Mouse (Mus musculus): ENCODE data around the gene Gm20518. TPM values are rescaled to one million over a fixed set of nuclear protein-coding genes. Genes with fewer than 3 reads are reported as not detected.

Gm20518 gene
- total RNA-seq, 2 experiments from 2014 or later = 2.4 to 2.7 TPM

DNA sequence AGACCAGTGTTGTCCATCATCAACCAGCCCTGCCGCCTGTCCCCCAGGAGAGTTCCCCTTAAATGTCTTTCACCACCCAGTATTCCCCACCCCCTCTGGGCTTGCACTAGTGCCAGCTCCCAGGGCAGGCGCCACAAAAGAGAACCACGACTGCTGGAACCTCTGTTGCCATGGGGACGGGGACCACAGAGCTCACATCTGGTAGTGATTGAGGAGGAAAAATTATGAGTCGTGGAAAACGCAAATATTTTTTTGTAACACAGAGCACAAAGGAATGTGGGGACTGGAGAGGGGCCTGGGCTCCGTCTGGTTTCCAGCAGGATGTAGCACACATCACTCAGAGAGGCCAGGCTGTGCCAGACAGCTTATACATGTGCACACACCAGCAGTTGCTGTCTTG is 81.8 kb downstream of the Gm20518 start:
- no peak for DNase-seq (ENCODE audit: extremely low spot score in 1 of 2, low spot score in 1 of 2)

DNA sequence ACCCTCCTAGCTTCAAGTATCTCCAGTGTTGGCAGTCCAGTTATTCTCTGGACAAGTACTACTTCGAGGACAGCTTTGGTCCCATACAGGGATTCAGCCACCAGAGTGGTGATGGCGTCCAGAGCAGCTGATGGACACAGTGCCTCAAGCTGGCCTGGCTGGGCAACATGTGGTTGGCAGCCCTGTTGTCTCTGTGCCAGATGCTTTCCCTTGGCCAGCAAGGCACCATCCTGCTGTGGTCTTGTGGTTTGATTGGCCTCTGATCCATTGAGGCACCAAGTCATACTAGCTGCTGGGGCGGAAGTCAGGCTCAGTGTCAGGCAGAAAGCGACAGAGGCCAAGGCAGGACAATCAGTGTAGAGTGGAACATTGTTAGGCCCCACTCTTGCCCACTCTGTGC is 82.3 kb downstream of the Gm20518 start:
- no peak for DNase-seq (ENCODE audit: extremely low spot score in 1 of 2, low spot score in 1 of 2)

DNA sequence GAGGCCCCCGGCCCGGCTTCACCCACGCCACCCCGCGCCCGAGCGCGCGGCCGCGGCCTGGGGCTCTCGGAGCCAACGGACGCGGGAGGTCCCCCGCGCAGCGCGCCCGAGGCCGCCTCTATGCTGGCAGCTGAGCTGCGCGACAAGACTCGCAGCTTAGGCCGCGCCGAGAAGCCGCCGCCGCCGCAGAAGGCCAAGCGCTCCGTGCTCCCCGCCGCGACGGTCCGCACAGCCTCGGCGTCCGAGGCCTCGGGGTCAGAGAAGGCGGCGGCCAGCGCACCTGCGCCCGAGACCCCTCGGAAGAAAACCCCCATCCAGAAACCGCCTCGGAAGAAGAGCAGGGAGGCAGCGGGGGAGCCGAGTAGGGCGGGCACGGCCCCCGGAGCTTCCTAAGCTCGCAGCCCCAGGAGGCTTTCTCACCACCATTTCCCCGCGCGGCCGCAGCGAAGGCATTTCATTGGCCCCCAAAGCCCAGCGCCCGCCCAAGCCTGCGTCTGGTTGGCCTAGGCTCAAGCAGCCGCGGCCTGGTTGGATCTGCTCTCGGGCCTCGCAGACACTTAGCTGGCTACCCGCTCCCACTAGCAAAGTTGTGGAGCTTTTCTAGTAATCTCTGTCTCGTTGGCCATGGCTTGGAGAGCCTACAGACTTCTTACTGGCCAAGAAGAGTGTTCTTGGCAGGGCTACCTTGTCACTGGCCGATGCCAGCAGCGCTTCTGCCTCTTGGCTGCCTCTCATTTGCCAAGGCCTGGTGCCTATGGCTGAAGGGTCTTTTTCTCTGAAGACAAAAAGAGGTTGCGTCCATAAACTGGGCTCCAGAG is 84.1 kb downstream of the Gm20518 start:
- peak; percentile 77 to 81 for DNase-seq (ENCODE audit: extremely low spot score in 1 of 2, low spot score in 1 of 2)

DNA sequence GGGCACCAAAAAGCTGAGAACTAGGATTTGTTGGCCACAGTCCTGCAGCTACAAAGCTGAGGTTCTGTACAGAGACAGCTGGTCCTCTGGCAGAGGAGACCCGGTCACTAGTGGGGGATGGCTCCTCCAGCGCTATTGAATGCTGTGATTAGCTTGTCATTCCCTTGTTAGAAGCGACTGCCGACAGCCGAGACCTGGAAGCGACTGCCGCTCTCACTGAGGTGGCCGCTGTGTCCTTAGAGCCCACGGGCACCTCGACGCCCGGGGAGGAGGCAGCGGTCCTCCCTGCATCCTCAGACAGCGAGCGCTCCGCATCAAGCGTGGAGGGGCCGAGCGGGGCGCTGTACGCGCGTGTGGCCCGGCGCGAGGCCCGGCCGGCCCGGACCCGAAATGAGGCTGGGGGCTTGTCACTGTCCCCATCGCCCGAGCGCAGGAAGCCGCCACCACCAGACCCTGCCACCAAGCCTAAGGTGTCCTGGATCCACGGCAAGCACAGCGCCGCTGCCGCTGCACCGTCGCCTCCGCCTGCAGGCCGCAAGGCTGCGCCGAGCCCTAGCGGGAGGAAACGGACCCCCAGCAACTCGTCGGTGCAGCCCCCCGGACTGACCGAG is 84.8 kb downstream of the Gm20518 start:
- no peak for DNase-seq (ENCODE audit: extremely low spot score in 1 of 2, low spot score in 1 of 2)

DNA sequence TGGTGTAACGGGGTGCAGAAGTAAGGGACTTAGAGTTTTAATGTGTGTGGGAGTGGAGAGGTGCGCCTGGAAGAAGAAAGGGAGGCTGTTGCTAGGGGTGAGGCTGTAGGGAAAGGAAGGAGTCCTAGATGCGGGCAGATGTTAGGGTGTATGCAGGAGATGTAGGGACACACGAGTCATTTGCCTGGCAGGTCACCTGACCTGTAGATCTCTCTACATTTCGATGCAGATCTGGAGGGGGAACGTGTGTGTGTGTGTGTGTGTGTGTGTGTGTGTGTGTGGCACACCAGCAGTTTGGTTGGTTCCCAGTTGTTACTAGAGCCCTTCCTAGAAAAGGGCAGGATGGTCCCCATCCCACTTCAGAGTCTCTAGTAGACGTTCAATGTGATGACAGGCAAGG is 86.5 kb downstream of the Gm20518 start:
- no peak for DNase-seq (ENCODE audit: extremely low spot score in 1 of 2, low spot score in 1 of 2)

DNA sequence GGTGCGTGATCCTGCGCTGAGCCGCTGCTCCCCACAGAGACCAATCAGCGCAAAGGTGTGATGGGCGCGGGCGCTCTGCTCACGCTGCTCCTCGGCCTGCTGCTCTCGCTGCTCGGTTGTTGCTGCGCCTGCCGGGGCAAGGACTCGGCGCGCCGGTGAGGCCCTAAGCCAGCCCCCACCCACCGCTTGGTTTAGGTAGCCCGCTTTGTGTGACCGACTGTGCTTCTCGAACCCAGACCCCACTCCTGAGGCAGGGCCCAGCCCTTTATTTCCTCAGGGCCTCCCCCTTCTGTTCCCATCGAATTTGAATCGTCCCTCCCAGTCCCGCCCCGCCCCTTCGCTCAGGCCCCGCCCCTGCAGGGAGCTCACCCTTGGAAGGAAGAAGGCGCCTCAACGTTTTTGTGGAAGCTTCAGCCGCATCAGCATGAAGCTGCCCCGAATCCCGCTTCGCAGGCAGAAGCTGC is 87.0 kb downstream of the Gm20518 start:
- no peak for DNase-seq (ENCODE audit: extremely low spot score in 1 of 2, low spot score in 1 of 2)

DNA sequence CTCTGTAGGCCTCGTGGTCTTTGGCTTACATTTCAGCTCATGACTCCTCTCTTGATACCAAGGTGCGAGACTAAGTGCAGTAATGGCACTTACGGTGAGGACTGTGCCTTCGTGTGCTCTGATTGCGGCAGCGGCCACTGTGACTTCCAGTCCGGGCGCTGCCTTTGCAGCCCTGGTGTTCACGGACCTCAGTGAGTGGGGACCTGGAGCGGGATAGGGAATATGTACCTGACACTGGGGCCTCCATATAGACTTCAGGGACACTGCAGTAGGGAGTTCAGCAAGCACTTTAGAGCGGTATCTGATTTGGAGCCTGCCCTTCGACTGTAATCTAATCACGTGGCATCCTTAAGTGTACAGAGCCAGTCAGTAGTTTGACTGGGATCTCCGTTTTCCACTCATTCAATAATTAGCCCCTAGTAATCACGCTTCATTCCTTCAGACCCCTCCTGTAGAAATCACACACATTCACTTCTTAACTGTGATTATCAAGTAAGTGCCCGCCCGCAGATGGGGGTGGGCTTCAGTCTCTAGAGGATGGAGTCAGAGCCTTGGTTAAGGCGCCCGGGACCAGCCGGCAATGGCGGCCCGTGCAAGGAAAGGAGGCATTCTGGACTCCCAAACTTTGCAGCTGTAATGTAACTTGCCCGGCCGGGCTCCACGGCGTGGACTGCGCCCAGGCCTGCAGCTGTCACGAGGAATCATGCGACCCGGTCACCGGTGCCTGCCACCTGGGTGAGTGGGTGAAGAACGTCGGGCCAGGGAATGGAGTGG is 87.6 kb downstream of the Gm20518 start:
- no peak for DNase-seq (ENCODE audit: extremely low spot score in 1 of 2, low spot score in 1 of 2)

DNA sequence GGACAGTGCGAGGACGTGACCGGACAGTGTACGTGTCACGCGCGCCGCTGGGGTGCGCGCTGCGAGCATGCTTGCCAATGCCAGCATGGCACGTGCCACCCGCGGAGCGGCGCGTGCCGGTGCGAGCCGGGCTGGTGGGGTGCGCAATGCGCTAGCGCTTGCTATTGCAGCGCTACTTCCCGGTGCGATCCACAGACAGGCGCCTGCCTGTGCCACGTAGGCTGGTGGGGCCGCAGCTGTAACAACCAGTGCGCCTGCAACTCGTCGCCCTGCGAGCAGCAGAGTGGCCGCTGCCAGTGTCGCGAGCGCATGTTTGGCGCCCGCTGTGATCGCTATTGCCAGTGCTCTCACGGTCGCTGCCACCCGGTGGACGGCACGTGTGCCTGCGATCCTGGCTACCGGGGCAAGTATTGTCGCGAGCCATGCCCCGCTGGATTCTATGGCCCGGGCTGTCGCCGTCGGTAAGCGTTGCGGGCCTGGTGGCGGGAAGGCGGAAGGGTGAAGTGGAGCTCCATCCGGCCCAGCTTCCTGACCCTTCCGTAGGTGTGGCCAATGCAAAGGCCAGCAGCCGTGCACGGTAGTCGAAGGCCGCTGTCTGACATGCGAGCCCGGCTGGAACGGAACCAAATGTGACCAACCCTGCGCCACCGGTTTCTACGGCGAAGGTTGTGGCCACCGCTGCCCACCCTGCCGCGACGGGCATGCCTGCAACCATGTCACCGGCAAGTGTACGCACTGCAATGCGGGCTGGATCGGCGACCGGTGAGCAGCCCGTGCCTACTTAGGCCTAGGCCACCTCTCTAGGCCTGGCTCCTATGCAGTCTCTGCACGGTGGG is 88.4 kb downstream of the Gm20518 start:
- peak in 1 of 2 experiments; percentile 42 for DNase-seq (ENCODE audit: extremely low spot score in 1 of 2, low spot score in 1 of 2)

DNA sequence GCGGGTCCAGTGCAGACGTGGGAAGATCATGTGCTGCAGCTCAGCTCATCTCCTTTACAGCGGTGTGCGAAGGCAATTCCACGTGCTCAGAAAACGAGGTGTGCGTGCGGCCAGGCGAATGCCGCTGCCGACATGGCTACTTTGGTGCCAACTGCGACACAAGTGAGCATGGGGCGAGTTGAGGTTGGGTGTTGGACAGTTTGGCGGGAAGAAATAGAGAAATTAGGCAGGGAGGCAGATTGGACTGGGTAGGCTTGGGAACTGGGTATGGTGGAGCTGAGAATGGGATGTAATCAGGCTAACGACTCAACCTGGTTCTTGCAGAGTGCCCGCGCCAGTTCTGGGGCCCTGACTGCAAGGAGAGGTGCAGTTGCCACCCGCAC is 89.0 kb downstream of the Gm20518 start:
- DNase-seq (ENCODE audit: extremely low spot score in 1 of 2, low spot score in 1 of 2) = no peak

DNA sequence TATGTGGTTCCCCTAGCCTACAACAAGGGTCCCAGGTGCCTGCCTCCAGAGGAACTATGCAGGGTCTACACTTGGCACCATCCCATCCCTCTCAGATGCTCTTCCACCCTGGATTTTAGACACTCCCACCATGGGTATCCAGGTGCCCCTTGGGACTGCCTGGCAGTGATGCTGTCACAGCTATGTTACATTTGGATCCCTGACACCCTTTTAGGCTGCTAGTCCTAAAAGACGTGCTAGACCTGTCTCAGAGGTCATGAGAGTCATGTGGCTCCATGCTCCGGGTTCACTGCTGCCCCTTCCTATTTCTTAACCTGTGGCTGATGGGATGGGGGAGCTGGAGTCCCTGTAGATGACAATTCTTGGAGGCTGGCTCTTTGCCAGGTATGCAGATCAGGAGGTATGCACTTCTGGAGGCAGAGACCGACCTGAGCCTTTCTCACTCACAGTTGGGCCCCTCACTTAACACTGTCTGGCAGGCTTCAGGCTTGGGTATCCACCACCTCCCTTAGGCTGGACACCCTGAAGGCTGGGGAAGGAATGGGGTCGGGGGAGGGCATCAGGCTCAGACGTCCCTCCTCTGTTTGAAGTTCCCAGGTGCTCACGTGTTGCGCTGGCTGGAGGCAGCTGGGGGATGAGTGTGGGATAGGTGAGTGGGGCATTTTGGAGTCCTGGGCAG is 89.6 kb downstream of the Gm20518 start:
- DNase-seq (ENCODE audit: extremely low spot score in 1 of 2, low spot score in 1 of 2) = no peak

DNA sequence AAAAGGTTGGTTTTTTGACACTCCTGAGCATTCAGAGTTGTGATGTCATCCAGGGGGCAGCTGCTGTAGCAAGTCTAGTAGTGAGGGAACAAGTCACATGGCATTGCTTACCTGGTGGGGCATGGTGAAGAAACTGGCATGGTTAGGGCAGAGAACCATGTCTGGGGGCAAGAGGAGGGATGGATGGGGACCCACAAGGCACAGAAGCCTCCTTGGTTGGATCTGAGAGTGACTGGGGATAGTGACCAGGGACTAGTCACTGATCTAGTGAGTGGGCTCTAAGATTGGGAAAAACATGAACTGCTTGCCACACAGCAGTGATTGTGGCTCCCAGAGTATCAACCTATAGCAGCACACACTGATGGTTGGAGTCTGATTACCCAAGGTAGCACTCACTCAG is 91.9 kb downstream of the Gm20518 start:
- no peak for DNase-seq (ENCODE audit: extremely low spot score in 1 of 2, low spot score in 1 of 2)

DNA sequence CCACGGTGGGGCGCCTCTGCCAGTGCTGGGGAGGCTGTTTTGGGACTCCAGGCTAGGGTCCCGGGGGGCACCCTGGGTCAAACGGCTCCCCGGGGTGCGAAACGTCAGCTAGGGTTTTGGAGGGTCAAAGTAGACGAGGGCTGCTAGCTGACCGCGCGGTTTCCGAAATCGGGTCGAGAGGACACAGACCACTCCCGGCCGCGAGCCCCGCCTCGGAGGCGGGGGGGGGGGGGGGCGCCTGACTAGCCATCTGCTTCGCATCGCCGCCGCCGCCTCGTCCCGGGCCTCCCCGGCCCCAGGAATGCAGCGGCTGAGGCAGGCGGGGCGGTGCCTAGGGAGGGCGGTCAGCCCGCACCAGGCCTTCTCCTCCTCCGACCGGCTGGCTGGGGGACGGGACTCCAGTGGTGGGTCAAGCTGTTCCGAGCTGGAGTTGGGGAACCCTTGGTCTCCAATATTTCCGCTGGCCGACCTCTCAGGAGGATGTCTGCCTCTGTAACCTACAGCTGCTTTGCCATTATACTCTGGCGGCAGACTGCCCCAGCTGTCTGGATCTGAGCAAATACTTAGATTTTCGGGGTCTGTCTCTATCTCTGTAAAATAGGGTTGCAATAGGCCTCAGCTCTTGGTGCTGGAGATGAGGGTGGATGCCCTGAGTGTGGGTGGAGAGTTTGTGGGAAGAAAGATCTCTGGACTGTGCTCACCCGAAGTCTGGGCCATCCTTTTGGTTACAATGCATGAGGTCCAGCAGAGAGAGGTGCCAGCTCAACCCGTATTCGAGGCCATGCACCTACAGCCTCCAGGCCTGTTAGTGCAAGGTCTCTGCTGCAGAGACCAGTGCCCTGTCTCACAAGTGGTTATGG is 92.9 kb downstream of the Gm20518 start:
- no peak for DNase-seq (ENCODE audit: extremely low spot score in 1 of 2, low spot score in 1 of 2)

DNA sequence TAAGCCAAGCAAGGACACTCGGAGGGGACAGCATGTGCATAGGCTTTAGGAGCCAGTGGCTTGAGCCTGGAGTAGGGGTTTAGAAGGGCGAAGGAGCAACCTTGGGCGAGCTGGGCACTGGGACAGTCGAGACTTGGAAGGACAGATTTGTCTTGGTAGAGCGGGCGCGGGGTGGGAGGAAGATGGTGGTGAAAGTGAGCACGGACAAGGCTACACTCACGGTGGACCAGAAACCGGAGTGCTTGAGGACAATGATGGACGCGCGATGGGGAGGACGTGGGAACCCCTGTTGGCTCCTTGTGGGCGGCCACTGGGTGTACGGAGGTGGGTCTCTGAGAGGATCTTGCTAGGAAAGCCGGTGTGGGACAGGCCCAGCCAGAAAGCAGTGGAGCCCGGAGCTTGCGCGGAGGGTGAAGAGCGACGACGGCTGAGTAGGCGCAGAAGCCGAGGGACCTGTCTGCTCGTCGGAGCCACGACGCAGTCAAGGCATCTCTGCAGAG is 93.6 kb downstream of the Gm20518 start:
- no peak for DNase-seq (ENCODE audit: extremely low spot score in 1 of 2, low spot score in 1 of 2)

DNA sequence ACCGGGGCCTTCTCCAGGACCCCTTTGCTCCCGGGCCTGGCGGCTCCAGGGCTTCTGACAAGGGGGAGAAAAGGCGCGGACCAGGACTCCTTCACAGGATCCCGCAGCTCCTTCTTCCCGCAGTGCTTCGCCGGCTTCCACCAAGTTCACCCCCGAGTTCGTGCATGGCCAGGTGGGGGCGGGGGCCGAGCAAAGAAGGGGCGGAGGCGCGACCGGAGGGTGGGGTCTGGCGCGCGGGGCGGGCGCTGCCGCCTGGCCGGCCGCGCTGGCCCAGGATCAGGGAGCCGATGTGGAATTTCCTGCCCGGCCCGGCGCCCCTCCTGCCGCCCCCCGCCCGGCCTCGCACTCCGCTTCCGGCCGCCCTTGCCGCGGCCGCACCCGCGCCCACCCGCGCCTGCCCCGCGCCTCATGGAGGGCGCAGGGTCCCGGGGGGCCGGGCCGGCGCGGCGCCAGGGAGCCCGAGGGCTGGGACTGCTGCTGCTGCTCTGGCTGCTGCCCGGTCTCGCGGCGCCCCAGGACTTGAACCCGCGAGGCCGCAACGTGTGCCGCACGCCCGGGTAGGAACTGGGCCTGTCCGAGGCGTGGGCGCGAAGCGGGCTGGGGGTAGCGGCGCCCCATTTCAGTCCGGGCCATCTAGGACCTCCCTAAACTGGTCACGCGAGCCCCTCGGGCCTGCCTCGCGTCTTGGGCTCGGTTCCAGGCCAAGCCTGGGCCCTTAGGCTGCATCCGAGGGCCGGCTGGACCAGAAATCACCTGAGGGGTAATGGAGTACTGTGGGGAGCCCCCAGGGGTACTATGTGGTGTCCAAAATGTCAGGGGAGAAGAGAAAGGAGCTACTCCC is 94.3 kb downstream of the Gm20518 start, which contains the start of gene Scarf2:
Gene Scarf2 (plus strand): TSS at position 312 of the 841 bp plus-strand sequence.
- no peak for DNase-seq (ENCODE audit: extremely low spot score in 1 of 2, low spot score in 1 of 2)

DNA sequence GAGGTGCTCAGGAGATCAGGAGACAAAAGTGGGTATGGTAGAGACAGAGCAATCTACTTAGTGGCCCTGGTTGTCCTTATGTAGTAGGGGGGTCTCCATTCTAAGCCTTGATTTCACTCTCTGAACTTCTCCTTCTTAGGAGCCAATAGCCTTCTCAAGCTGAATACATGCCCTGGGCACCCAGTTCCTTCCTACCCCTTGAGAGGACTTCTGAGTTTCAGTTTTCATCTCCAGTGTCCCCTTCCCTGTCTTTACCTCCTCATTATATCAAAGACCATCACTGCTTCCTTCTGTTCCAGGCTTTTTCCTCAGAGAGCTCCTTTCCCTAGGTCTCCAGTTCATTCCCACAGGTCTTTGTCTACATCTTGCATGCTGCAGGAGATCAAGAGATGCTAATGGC is 95.0 kb downstream of the Gm20518 start:
- DNase-seq (ENCODE audit: extremely low spot score in 1 of 2, low spot score in 1 of 2) = no peak

DNA sequence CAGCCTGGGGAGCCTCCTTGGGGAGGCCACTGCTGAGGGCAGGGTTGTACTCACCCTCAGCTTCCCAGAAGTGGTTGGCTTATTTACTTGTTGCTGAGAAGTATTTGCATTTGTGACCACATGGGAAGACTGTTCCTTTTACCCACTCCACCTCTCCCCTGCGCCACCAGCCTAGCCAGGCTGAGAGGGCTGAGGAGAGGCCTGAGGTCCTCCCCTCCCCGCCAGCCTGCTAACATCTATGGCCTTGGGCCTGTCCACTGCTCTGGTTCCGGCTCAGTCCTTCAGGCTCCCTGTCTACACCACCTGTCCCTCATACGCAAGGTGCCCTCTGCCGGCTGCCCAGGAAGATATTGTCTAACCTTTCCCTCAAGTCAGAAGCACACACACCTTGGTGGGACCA is 95.8 kb downstream of the Gm20518 start:
- DNase-seq (ENCODE audit: extremely low spot score in 1 of 2, low spot score in 1 of 2) = no peak

DNA sequence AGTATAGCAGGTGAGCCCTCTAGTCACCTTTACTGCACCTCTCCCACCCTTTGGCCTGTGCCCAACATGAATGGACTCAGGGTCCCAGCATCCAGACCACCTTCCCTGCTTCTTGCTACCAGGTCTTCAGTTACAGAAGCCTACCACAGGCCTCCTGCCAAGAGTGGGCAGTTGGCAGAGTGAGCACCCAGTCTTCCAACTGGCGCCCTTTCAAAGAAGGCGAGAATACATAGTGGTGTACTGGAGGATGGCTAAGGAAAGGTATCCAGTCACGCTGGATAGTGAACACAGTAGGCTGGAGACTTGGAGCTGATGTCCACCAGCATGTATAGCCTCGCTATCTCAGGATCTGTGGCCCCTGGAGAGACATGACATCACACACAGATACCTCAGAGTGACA is 97.4 kb downstream of the Gm20518 start:
- DNase-seq (ENCODE audit: extremely low spot score in 1 of 2, low spot score in 1 of 2) = no peak

DNA sequence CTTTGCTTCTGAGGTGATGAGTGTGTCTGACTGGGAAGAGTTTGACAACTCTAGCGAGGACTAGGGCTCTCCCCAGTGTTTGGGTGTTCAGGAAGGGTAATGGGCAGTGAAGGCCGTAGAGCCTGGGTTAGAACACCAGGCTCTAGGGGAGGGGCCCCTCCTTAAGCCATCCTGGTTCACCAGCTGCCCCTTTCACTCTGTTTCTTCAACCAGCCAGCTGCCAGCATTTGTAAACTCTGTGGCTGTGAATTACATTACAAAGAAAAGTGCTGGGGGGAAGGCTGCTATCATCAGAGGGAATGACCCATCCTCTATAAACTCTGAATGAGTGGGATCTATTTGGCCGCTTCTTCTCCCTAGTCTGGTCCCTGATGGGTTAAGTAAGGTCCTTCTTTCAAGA is 98.7 kb downstream of the Gm20518 start:
- DNase-seq (ENCODE audit: extremely low spot score in 1 of 2, low spot score in 1 of 2) = no peak
